Mouse (Mus musculus): ENCODE results near the gene Pxn.

- TF ChIP-seq CTCF (IDR thresholded peaks at IDR 0.05): peak; percentile 69
- no peak for TF ChIP-seq EP300 (IDR thresholded peaks at IDR 0.05)
These were observed 58.4 kb downstream of the Pxn start, which contains the start of gene Gcn1l1 for GRCm38 (mm10) chr5:115564737-115565393.

Data from lung, postnatal 0 days (tissue).